Mouse (Mus musculus): ENCODE results near the gene Car14. TPM values are rescaled to one million over a fixed set of nuclear protein-coding genes. Genes with fewer than 3 reads are reported as not detected.
A peak's percentile ranks its signal among the peaks of the same experiment; 100 is the strongest.

Car14 gene
- polyA plus RNA-seq, 1 experiment from 2014 or later = 16.6 TPM

DNA sequence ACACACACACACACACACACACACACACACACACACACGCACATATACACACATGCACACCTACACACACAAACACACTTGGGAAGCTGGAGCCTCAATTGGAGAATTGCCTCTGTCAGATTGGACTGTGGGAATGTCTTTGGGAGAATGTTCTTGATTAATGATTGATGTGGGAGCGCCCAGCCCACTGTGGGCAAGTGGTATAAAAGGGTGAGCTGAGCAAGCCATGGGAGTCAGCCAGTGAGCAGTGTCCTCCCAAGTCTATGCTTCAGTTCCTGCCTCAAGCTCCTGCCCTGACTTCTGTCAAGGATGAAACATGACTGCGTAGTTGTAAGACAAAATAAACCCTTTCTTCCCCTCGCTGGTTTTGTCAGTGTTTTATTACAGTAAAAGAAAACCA lies 16.9 kb downstream of the Car14 start:
- no peaks in the 10 kb centered on the region for H3K27me3 ChIP-seq
- no peak overlapping the region for H3K4me3 ChIP-seq
- no peaks in the 10 kb centered on the region for H3K36me3 ChIP-seq
- H3K9ac ChIP-seq = no peak overlapping the region
- H3K27ac ChIP-seq = no peak overlapping the region
- no peak for ATAC-seq (ENCODE audit: insufficient number of reproducible peaks, insufficient read depth, low FRiP score, low TSS enrichment, low read depth)
- H3K4me1 ChIP-seq = peaks cover 22% of the 10 kb centered on the region
- WGBS = 79% methylated on average over 4 of the region's 4 CpGs
- no peak overlapping the region for H3K4me2 ChIP-seq
- no peaks in the 10 kb centered on the region for H3K9me3 ChIP-seq

- Histone ChIP-seq H3K9ac (no peak overlapping the region), H3K4me2 (no peak overlapping the region), H3K4me3 (no peak overlapping the region; the same call in 1 of the 2 replicates), H3K27ac (no peak overlapping the region), H3K27me3 (no peaks in the 10 kb centered on the region), H3K4me1 (peaks cover 15% of the 10 kb centered on the region), H3K36me3 (no peaks in the 10 kb centered on the region), H3K9me3 (no peaks in the 10 kb centered on the region)
- WGBS = 58% methylated on average over 5 of the region's 5 CpGs
- no peak for ATAC-seq (ENCODE audit: insufficient number of reproducible peaks, insufficient read depth, low FRiP score, low TSS enrichment, low read depth)
Measured at GRCm38 (mm10) chr3:95884400-95884799, 20.1 kb downstream of the Car14 start.

DNA sequence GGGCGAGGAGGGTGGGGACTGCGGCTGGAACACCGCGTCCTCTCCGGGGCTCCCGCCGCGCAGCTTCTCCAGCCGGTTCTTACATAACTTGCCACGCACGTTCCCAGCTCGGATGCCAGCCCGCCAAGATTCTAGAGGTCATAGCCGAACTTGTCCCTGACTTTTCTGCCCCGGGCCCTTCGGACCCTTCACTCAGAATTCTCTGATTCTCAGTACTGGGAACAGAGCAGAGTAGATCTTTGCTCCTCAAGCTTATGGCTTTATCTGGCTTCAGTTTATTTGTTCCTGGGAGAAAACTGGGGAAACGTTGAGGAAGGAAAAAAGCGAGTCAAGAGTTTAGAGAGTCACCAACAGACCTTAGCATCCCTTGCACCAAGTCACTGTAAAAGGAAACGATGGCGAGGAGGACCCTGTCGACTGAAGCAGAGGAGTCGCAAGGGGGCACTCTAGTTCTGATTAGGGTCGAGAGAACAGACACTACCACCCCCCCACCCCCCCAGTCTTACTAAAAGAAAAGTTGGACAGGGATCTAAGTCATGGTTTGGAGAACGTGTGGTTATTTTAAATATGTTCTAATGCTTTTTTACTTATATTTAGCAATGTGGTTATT lies 21.6 kb downstream of the Car14 start:
- Histone ChIP-seq H3K36me3 (no peaks in the 10 kb centered on the region), H3K9me3 (no peaks in the 10 kb centered on the region), H3K4me2 (peak overlapping the region; percentile 99), H3K4me1 (peaks cover 15% of the 10 kb centered on the region), H3K27me3 (no peaks in the 10 kb centered on the region), H3K4me3 (peak overlapping the region; percentile 55), H3K9ac (peak overlapping the region; percentile 64), H3K27ac (0 out of 2 replicates have a peak overlapping the region, but pooled peaks have one; percentile 16)
- WGBS = 2% methylated on average over 24 of the region's 24 CpGs
- no peak for ATAC-seq (ENCODE audit: insufficient number of reproducible peaks, insufficient read depth, low FRiP score, low TSS enrichment, low read depth)

DNA sequence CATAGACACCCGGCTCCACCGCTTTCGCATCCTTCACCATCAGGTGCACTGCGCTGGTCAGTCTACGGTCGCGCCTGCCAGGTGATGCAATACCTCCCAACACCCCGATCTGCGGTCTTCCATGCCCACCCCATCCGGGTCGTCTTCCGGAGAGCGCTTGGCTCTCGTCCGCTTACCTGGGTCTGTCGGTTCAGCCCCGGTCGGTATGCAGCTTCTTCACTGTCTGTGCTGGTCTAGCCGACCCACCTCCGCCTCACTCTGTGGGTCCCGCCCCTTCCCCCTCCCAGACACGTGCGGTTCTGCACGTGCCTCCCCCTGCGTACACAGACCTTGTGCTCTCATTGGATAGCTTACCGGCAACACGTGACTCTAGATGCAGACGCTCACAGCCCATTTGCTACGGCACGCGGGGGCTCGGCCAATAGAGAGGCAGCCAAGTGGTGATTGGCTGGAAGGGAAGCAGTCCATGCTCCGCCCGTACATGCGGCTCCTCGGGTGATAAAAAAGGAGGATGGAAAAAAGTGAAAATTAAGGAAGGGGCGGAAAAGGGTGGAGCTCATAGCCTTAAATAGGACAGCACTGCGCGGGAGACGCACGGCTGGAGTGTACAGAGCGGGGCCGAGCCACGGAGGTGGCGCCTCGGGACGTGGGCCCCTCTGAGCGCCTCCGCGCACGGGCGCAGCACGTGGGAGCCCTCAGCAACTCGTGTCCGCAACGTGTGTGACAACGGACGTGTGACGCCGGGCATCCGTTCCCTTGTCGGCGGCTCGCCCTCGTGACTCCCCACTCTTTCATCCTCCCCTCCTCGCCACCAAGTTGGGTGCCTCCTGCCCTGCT lies 22.3 kb downstream of the Car14 start, which contains the start of gene Ciart:
TSS of gene Ciart (minus strand) at position 273 of the 837 bp plus-strand sequence.
- peaks cover 15% of the 10 kb centered on the region for H3K4me1 ChIP-seq
- H3K4me3 ChIP-seq = peak within 1 kb of the TSS; percentile 55
- peak within 1 kb of the TSS; percentile 71 for H3K9ac ChIP-seq
- peak within 1 kb of the TSS; percentile 99 for H3K4me2 ChIP-seq
- H3K36me3 ChIP-seq = no peaks in the 10 kb centered on the region
- under 1% methylated on average over 66 of the region's 66 CpGs for WGBS
- H3K9me3 ChIP-seq = no peaks in the 10 kb centered on the region
- H3K27ac ChIP-seq = peak within 1 kb of the TSS; percentile 16; the same call in 1 of the 2 replicates
- ATAC-seq (ENCODE audit: insufficient number of reproducible peaks, insufficient read depth, low FRiP score, low TSS enrichment, low read depth) = peak; percentile 98
- H3K27me3 ChIP-seq = no peaks in the 10 kb centered on the region

- no peak overlapping the region for H3K9ac ChIP-seq
- H3K9me3 ChIP-seq = no peaks in the 10 kb centered on the region
- no peaks in the 10 kb centered on the region for H3K27me3 ChIP-seq
- peaks cover 15% of the 10 kb centered on the region for H3K4me1 ChIP-seq
- no peak overlapping the region for H3K4me3 ChIP-seq
- ATAC-seq (ENCODE audit: insufficient number of reproducible peaks, insufficient read depth, low FRiP score, low TSS enrichment, low read depth) = no peak
- H3K36me3 ChIP-seq = no peaks in the 10 kb centered on the region
- H3K4me2 ChIP-seq = no peak overlapping the region
- H3K27ac ChIP-seq = no peak overlapping the region
- WGBS = 85% methylated on average over 4 of the region's 4 CpGs
Measured at GRCm38 (mm10) chr3:95879063-95879462, 25.4 kb downstream of the Car14 start.

DNA sequence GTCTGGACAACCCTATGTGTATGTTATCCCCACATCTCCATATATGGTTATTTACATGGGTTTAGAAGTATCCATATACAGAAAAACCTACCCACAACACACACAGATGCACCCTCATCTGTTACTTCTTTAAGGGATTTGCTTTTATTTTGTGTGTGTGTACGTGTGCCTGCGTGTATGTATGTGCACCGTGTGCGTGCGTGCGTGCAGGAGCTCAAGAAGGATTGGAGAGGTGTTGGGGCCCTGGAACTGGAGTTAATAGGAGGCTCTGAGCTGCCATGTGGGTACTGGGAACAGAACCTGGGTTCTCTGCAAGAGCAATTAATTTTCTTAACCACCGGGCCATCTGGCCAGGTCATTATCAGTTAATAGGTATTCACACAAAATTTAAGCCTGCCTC lies 32.4 kb downstream of the Car14 start:
- Histone ChIP-seq H3K36me3 (peaks cover 20% of the 10 kb centered on the region), H3K4me1 (peaks cover 16% of the 10 kb centered on the region), H3K4me2 (peak overlapping the region; percentile 75), H3K4me3 (peak overlapping the region; percentile 72), H3K9me3 (no peaks in the 10 kb centered on the region), H3K27ac (no peak overlapping the region), H3K9ac (peak overlapping the region; percentile 87), H3K27me3 (no peaks in the 10 kb centered on the region)
- no peak for ATAC-seq (ENCODE audit: insufficient number of reproducible peaks, insufficient read depth, low FRiP score, low TSS enrichment, low read depth)
- 74% methylated on average over 7 of the region's 7 CpGs for WGBS

- peak within 1 kb of the TSS; percentile 87 for H3K9ac ChIP-seq
- peak within 1 kb of the TSS; percentile 75 for H3K27ac ChIP-seq
- H3K4me2 ChIP-seq = peak within 1 kb of the TSS; percentile 75
- no peaks in the 10 kb centered on the region for H3K27me3 ChIP-seq
- peaks cover 23% of the 10 kb centered on the region for H3K36me3 ChIP-seq
- WGBS = under 1% methylated on average over 33 of the region's 33 CpGs
- H3K9me3 ChIP-seq = no peaks in the 10 kb centered on the region
- peak; percentile 84 for ATAC-seq (ENCODE audit: insufficient number of reproducible peaks, insufficient read depth, low FRiP score, low TSS enrichment, low read depth)
- H3K4me3 ChIP-seq = peak within 1 kb of the TSS; percentile 72
- peaks cover 16% of the 10 kb centered on the region for H3K4me1 ChIP-seq
Measured at GRCm38 (mm10) chr3:95871392-95871867, 33.1 kb downstream of the Car14 start, which contains the start of gene Mrps21. TSS of gene Mrps21 (minus strand) at chr3:95871519.

DNA sequence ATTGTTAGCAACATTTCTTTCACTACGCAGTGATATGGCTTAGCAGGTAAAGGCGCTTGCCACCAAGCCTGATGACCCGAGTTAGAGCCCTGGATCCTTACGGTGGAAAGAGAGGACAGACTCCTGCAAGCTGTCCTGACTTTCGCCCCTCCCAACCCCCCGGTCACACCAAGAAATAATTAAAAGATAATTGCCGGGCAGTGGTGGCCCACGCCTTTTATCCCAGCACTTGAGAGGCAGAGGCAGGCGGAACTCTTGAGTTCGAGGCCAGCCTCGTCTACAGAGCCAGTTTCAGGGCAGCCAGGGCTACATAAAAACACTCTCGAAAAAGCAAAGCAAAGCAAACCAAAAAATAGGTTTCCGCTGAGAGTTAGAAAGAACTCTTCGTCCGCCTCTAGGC lies 33.5 kb downstream of the Car14 start:
- Histone ChIP-seq H3K27me3 (no peaks in the 10 kb centered on the region), H3K27ac (peak overlapping the region; percentile 75), H3K36me3 (peaks cover 23% of the 10 kb centered on the region), H3K4me2 (peak overlapping the region; percentile 75), H3K4me1 (peaks cover 16% of the 10 kb centered on the region), H3K9me3 (no peaks in the 10 kb centered on the region), H3K9ac (peak overlapping the region; percentile 87), H3K4me3 (peak overlapping the region; percentile 72)
- 8% methylated on average over 15 of the region's 15 CpGs for WGBS
- ATAC-seq (ENCODE audit: insufficient number of reproducible peaks, insufficient read depth, low FRiP score, low TSS enrichment, low read depth) = no peak

DNA sequence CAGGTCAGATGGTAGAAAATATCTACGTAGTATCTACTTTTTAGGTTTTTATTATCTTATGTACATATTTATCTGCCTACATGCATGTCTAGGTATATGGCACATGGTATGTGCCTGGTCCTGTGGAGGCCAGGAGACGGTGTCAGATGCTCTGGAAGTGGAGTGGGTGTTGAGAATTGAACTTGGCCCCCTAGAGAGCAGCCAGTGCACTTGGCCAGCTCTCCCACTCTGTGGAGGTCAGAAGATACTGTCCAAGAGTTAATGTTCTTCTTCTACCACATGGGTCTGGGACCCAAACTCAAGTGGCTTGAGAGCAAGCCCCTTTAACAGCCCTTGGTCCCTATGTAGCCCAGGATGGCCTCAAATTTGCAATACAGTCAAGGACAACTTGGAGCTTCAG lies 37.1 kb downstream of the Car14 start:
- Histone ChIP-seq H3K27ac (no peak overlapping the region), H3K36me3 (peaks cover 52% of the 10 kb centered on the region), H3K27me3 (no peaks in the 10 kb centered on the region), H3K4me2 (no peak overlapping the region), H3K9ac (peak overlapping the region; percentile 12; the same call in 1 of the 2 replicates), H3K9me3 (no peaks in the 10 kb centered on the region), H3K4me3 (no peak overlapping the region), H3K4me1 (peaks cover 14% of the 10 kb centered on the region)
- no peak for ATAC-seq (ENCODE audit: insufficient number of reproducible peaks, insufficient read depth, low FRiP score, low TSS enrichment, low read depth)
- WGBS = 94% methylated on average over 2 of the region's 2 CpGs

DNA sequence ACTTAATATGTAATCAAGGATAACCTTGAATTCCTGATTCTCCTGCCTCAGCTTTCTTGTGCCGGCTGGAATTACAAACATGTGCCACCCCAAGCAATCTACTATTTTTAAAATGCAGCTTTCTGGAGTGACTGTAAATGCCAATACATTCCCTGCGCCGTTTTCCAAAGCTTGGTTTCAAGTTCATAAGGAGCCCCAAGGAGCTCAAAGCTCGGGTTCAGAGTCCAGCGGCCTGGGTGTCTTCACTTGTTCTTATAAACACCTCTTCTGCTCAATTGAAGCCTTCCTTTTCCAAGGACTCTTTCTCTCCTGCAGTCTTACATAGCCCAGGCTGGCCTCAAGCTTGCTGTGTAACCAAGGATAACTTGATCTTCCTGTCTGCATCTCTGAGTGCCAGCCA lies 38.4 kb downstream of the Car14 start:
- Histone ChIP-seq H3K27ac (no peak overlapping the region), H3K36me3 (peaks cover 56% of the 10 kb centered on the region), H3K4me2 (no peak overlapping the region), H3K4me1 (peaks cover 9% of the 10 kb centered on the region), H3K27me3 (no peaks in the 10 kb centered on the region), H3K4me3 (no peak overlapping the region), H3K9me3 (no peaks in the 10 kb centered on the region), H3K9ac (no peak overlapping the region)
- WGBS = 88% methylated on average over 5 of the region's 5 CpGs
- ATAC-seq (ENCODE audit: insufficient number of reproducible peaks, insufficient read depth, low FRiP score, low TSS enrichment, low read depth) = no peak

- no peak for ATAC-seq (ENCODE audit: insufficient number of reproducible peaks, insufficient read depth, low FRiP score, low TSS enrichment, low read depth)
- no peak overlapping the region for H3K4me3 ChIP-seq
- no peaks in the 10 kb centered on the region for H3K9me3 ChIP-seq
- H3K27me3 ChIP-seq = no peaks in the 10 kb centered on the region
- no peak overlapping the region for H3K9ac ChIP-seq
- peaks cover 56% of the 10 kb centered on the region for H3K36me3 ChIP-seq
- no peak overlapping the region for H3K27ac ChIP-seq
- H3K4me2 ChIP-seq = no peak overlapping the region
- 89% methylated on average over 20 of the region's 20 CpGs for WGBS
- peaks cover 6% of the 10 kb centered on the region for H3K4me1 ChIP-seq
Measured at GRCm38 (mm10) chr3:95865571-95865970, 38.9 kb downstream of the Car14 start.

Data from embryonic facial prominence, embryonic 13.5 days (tissue).